Mouse (Mus musculus) common myeloid progenitor, adult 5-6 weeks (primary cell): ENCODE measurements around the gene Ssr1. TPM values are rescaled to one million over a fixed set of nuclear protein-coding genes. Genes with fewer than 3 reads are reported as not detected.

Source experiments
- ATAC-seq: replicated peaks from 2 replicates; pipeline ENCODE4 v1.8.0; 2016; ENCODE audit warnings: low read depth, mild to moderate bottlenecking, moderate TSS enrichment, inconsistent platforms; ENCODE audit not compliant: poor library complexity, severe bottlenecking
- total RNA-seq: library from RNA; stranded (forward); fragments of 200-1000, 187-1606 nt; gene quantifications from 2 replicates; pipeline ENCODE4 v1.2.3, GENCODE M21; 2017

The Ssr1 gene
- total RNA-seq, 1 experiment from 2014 or later = 138 TPM

GRCm38 (mm10) chr13:37924461-37924948, 69.5 kb downstream of the Ssr1 start:
- no peak for ATAC-seq

GRCm38 (mm10) chr13:37923643-37924460, 70.2 kb downstream of the Ssr1 start:
- ATAC-seq = no peak

DNA sequence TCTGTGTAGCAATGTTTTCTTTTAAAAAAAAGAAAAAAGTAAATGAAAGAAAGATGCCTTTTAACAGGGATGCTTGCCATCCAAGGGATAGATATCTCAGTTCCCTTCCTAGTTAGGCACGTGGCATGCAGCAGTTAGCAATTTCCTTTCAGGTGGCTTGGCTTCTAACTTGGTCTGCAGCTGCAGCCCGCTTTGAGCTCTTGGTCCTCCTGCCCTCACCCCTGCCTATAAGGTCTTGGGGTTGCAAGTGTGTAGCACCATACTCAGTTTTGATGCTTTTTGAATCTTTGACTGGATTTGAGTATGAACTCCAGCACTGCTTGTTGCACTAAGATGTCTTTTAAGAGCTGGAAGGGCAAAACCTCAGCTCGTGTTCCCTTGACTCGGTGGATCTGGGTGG, 70.9 kb downstream of the Ssr1 start:
- ATAC-seq = no peak

DNA sequence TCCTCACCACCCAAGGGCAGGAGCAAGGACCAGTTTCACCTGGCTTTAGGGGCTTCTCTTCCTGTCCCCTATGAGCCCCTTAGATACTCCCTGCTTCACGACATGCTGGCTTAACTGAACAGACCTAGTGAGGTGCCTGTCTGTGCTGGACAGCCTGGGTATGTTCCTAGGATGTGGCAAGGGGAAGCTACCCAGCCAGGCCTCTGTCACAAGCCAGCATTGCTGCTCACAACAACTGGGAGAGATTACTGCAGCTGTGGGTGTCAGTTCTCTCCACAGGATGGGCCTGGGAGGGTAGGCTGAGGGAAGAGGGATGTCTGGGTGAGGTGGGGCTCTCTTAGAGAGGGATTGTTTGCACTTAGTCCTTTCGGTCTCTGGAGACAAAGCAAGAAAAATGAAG, 73.3 kb downstream of the Ssr1 start:
- ATAC-seq = no peak

GRCm38 (mm10) chr13:37919711-37920277, 74.2 kb downstream of the Ssr1 start:
- ATAC-seq = no peak

DNA sequence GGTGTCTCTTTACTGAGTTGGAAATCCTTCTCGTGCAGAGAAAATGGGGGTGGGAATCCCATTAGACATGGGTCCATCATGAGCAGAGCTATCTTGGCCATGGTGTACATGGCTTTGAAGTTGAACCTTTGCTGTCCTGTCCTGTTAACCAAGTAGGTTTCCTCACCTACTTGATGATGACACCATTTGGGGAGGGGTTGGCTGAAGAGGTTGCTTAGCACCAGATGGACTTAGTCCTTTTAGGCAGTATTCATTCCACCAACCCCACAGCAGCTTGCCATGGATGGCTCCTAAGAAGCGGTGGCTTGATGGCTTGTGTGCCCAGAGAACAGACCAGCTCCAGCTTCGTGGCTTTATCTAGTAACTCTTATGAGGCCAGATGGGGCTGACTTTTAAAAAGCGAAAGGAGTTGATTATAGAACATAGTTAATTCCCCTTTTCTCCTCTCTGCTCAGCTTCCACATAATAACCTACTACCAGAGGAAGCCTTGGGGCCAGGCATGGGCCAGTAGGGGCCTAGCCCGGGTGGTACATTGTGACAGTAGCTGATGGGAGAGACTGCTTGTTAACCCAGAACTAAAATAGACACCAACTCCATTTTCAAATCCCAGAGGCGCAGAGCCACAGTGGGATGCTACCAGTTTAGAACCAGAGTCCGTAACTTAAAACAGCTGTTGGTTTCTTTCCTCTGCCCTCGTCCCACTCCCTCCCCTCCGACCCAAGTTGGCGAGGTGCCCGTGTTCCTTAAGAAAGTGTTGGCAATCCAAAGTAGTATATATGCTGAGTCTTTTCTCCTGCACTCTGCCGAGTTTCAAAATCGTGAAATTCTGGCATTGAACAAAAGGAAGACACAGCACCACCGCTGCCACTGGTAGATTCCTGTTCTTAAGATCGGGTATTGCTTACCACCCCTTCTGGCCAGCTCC, 75.4 kb downstream of the Ssr1 start:
- no peak for ATAC-seq

Other genes starting within 250 kb of the Ssr1 start
- 26.1 and 32.0 TPM in 2 replicates for gene Rreb1, start 215.8 kb downstream of the Ssr1 start, total RNA-seq
- 107 and 121 TPM in 2 replicates for gene Riok1, start 42.8 kb upstream of the Ssr1 start, total RNA-seq
- gene Cage1, start 42.9 kb upstream of the Ssr1 start, total RNA-seq = 2.5 and 3.7 TPM in 2 replicates
- gene Dsp, start 157.1 kb upstream of the Ssr1 start, total RNA-seq = 0.15 and 0.55 TPM in 2 replicates
- gene Snrnp48, start 210.7 kb upstream of the Ssr1 start, total RNA-seq = 133 and 206 TPM in 2 replicates